In genomic region chr15:7128627-7129126, GRCm38 (mm10) we compare ENCODE assay signal across 8 mouse cellular contexts. TPM values are rescaled to one million over a fixed set of nuclear protein-coding genes. Genes with fewer than 3 reads are reported as not detected.
DNase-seq lines count a peak whose midpoint lies in the region; ATAC-seq and TF ChIP-seq lines count a peak whose summit lies in the region.

No protein-coding gene starts in this region.

- peaks cover 7% of the 10 kb centered on the region; the same call in 1 of the 2 replicates for H3K4me1 ChIP-seq in liver, adult 2 months (ENCODE audit: control insufficient read depth, insufficient read depth, low read length)
- H3K4me1 ChIP-seq in forebrain, embryonic 10.5 days: peaks cover 30% of the 10 kb centered on the region
- peaks cover 12% of the 10 kb centered on the region for H3K4me1 ChIP-seq in hindbrain, embryonic 12.5 days
- peaks cover 18% of the 10 kb centered on the region for H3K4me1 ChIP-seq in liver, embryonic 12.5 days
- H3K4me1 ChIP-seq in olfactory bulb, adult 2 months (ENCODE audit: control insufficient read depth, insufficient read depth, low read length): peaks cover 7% of the 10 kb centered on the region; the same call in 1 of the 2 replicates

- no peaks in the 10 kb centered on the region for H3K27me3 ChIP-seq in liver, adult 2 months (ENCODE audit: control insufficient read depth, insufficient read depth, low read length)
- peaks cover 57% of the 10 kb centered on the region for H3K27me3 ChIP-seq in forebrain, embryonic 10.5 days (ENCODE audit: poor library complexity, severe bottlenecking)
- peaks cover 13% of the 10 kb centered on the region for H3K27me3 ChIP-seq in hindbrain, embryonic 12.5 days
- peaks cover 71% of the 10 kb centered on the region for H3K27me3 ChIP-seq in liver, embryonic 12.5 days (replicated peaks)

- peak overlapping the region; percentile 79 for H3K9ac ChIP-seq in liver, adult 2 months (ENCODE audit: low read depth, low read length)
- peak overlapping the region; percentile 82 for H3K9ac ChIP-seq in hindbrain, embryonic 12.5 days
- H3K9ac ChIP-seq in liver, embryonic 12.5 days: no peak overlapping the region; the same call in 1 of the 2 replicates

- peaks cover 18% of the 10 kb centered on the region; the same call in 1 of the 2 replicates for H3K79me2 ChIP-seq in liver, adult 2 months (ENCODE audit: control insufficient read depth, insufficient read depth, low read length)

- TF ChIP-seq CTCF in liver, adult 2 months (IDR thresholded peaks at IDR 0.05; ENCODE audit: low read depth, low read length): no peak
- TF ChIP-seq CTCF in olfactory bulb, adult 2 months (IDR thresholded peaks at IDR 0.05; ENCODE audit: insufficient read depth, low read depth, low read length): no peak

- DNase-seq in liver, adult 2 months (ENCODE audit: extremely low read depth, low read depth, low spot score): peak; percentile 49
- DNase-seq in liver: no peak
- peak; percentile 18 for DNase-seq in forebrain, embryonic 10.5 days (ENCODE audit: extremely low spot score, low spot score)
- no peak for DNase-seq in spleen, postnatal 4 days (ENCODE audit: low spot score in 2 of 2)

- WGBS in liver, adult 2 months: 1% methylated on average over 18 of the region's 18 CpGs
- WGBS in forebrain, embryonic 10.5 days: 4% methylated on average over 18 of the region's 18 CpGs
- WGBS in hindbrain, embryonic 12.5 days: 3% methylated on average over 18 of the region's 18 CpGs
- 5% methylated on average over 18 of the region's 18 CpGs for WGBS in liver, embryonic 12.5 days (ENCODE audit: insufficient replicate concordance)
- WGBS in olfactory bulb, adult 2 months: under 1% methylated on average over 18 of the region's 18 CpGs

- H3K36me3 ChIP-seq in liver, adult 2 months (ENCODE audit: control insufficient read depth, insufficient read depth, low read length): no peaks in the 10 kb centered on the region; the same call in 1 of the 2 replicates
- H3K36me3 ChIP-seq in forebrain, embryonic 10.5 days (replicated peaks): no peaks in the 10 kb centered on the region
- no peaks in the 10 kb centered on the region for H3K36me3 ChIP-seq in hindbrain, embryonic 12.5 days
- H3K36me3 ChIP-seq in liver, embryonic 12.5 days: no peaks in the 10 kb centered on the region

- H3K27ac ChIP-seq in liver, adult 2 months (replicated peaks; ENCODE audit: insufficient read depth, low read depth, low read length): peak overlapping the region; percentile 89
- peak overlapping the region; percentile 88 for H3K27ac ChIP-seq in forebrain, embryonic 10.5 days
- H3K27ac ChIP-seq in hindbrain, embryonic 12.5 days: peak overlapping the region; percentile 89; the same call in 1 of the 2 replicates
- peak overlapping the region; percentile 56; the same call in 1 of the 2 replicates for H3K27ac ChIP-seq in liver, embryonic 12.5 days
- H3K27ac ChIP-seq in olfactory bulb, adult 2 months (ENCODE audit: insufficient read depth, low read depth, low read length): peak overlapping the region; percentile 94

- ATAC-seq in hindbrain, embryonic 12.5 days (ENCODE audit: low FRiP score): peak; percentile 7; the same call in 1 of the 2 replicates
- no peak for ATAC-seq in liver, embryonic 12.5 days
- no peak for ATAC-seq in granulocyte monocyte progenitor cell, adult 5-6 weeks (replicated peaks; ENCODE audit: poor library complexity, severe bottlenecking)

- TF ChIP-seq POLR2A in liver, adult 2 months (IDR thresholded peaks at IDR 0.05; ENCODE audit: extremely low read depth, insufficient read depth, low read length): no peak
- no peak for TF ChIP-seq POLR2A in olfactory bulb, adult 2 months (IDR thresholded peaks at IDR 0.05; ENCODE audit: insufficient read depth, low read depth, low read length)

- peak overlapping the region; percentile 88 for H3K4me2 ChIP-seq in hindbrain, embryonic 12.5 days (replicated peaks)
- H3K4me2 ChIP-seq in liver, embryonic 12.5 days: peak overlapping the region; percentile 78

- no peaks in the 10 kb centered on the region for H3K9me3 ChIP-seq in forebrain, embryonic 10.5 days
- no peaks in the 10 kb centered on the region for H3K9me3 ChIP-seq in hindbrain, embryonic 12.5 days (replicated peaks)
- no peaks in the 10 kb centered on the region for H3K9me3 ChIP-seq in liver, embryonic 12.5 days (replicated peaks)

- H3K4me3 ChIP-seq in liver, adult 2 months (ENCODE audit: insufficient read depth, low read depth, low read length): peak overlapping the region; percentile 80
- H3K4me3 ChIP-seq in forebrain, embryonic 10.5 days: peak overlapping the region; percentile 84
- peak overlapping the region; percentile 81 for H3K4me3 ChIP-seq in hindbrain, embryonic 12.5 days
- H3K4me3 ChIP-seq in liver, embryonic 12.5 days: peak overlapping the region; percentile 63
- peak overlapping the region; percentile 92 for H3K4me3 ChIP-seq in olfactory bulb, adult 2 months (ENCODE audit: insufficient read depth, low read depth, low read length)

RNA-seq across cellular contexts. Expression of gene Lifr, which starts 38.3 kb away (rescaled TPM):
- total RNA-seq in liver, adult 2 months (2014; rRNA removed): 386 and 431 TPM in 2 replicates
- 134 and 159 TPM in 2 replicates for polyA plus RNA-seq in liver, adult 2 months (2012; rRNA removed)
- 5.6 and 7.4 TPM in 2 replicates for polyA plus RNA-seq in forebrain, embryonic 10.5 days (2016; fragmentation: Nextera tagmentation; extraction: Ambion mirVana)
- 16.5 and 18.3 TPM in 2 replicates for polyA plus RNA-seq in hindbrain, embryonic 12.5 days (2016; fragmentation: Nextera tagmentation; extraction: Ambion mirVana)
- 19.8 and 24.9 TPM in 2 replicates for polyA plus RNA-seq in liver, embryonic 12.5 days (2016; fragmentation: Nextera tagmentation; extraction: Ambion mirVana)
- not detected in 2 replicates for polyA plus RNA-seq in olfactory bulb, adult 2 months (2012; ENCODE audit: insufficient read depth, insufficient read length, low replicate concordance, missing spikeins)
- total RNA-seq in granulocyte monocyte progenitor cell, adult 5-6 weeks (2014; fragmentation: Nextera tagmentation): not detected in 2 replicates
- 0.15 and 1.3 TPM in 2 replicates for total RNA-seq in granulocyte monocyte progenitor cell, adult 5-6 weeks (2017)

Comparison
In these comparisons a context has a peak if more than half of its experiments do, and no peak if none do; other contexts are left out.
1. DNase-seq: peak in liver, adult 2 months (single experiment) and forebrain, embryonic 10.5 days (single experiment); none in liver (single experiment) and spleen, postnatal 4 days (0 of 2).
2. Peak in every context shown above with its lines, with median percentiles within 50 percentile points of each other: H3K27ac ChIP-seq and H3K4me3 ChIP-seq.